Mouse (Mus musculus) liver, embryonic 15.5 days (tissue): ENCODE measurements around the gene Tas2r143. TPM values are rescaled to one million over a fixed set of nuclear protein-coding genes. Genes with fewer than 3 reads are reported as not detected.

ENCODE experiments used
- ATAC-seq: fragments of 200-750 bp; cut with Nextera tagmentation; 2 replicates; pipeline ENCODE4 v1.8.0; 2017; ENCODE audit warnings: moderate number of reproducible peaks, mild to moderate bottlenecking, moderate library complexity; ENCODE audit not compliant: insufficient read depth
- H3K27ac ChIP-seq: fragments of 300-500 bp; sonication (generic); replicated peaks from 2 replicates; pipeline ENCODE4 v1.5.1; 2015; ENCODE audit warnings: mild to moderate bottlenecking, inconsistent platforms
- H3K27me3 ChIP-seq: fragments of 300-500 bp; sonication (generic); 2 replicates; pipeline ENCODE4 v1.6.1; 2015; ENCODE audit warnings: mild to moderate bottlenecking, inconsistent platforms
- H3K36me3 ChIP-seq: fragments of 300-500 bp; sonication (generic); replicated peaks from 2 replicates; pipeline ENCODE4 v1.6.1; 2015; ENCODE audit warnings: moderate library complexity, mild to moderate bottlenecking, inconsistent platforms
- H3K4me1 ChIP-seq: fragments of 300-500 bp; sonication (generic); replicated peaks from 2 replicates; pipeline ENCODE4 v1.6.1; 2015; ENCODE audit warnings: inconsistent platforms
- H3K4me2 ChIP-seq: fragments of 300-500 bp; sonication (generic); 2 replicates; pipeline ENCODE4 v1.6.1; 2015; ENCODE audit warnings: moderate library complexity, mild to moderate bottlenecking, inconsistent platforms
- H3K4me3 ChIP-seq: fragments of 300-500 bp; sonication (generic); replicated peaks from 2 replicates; pipeline ENCODE4 v1.5.1; 2015; ENCODE audit warnings: mild to moderate bottlenecking, inconsistent platforms
- H3K9ac ChIP-seq: fragments of 300-500 bp; sonication (generic); 2 replicates; pipeline ENCODE4 v1.6.1; 2015; ENCODE audit warnings: moderate library complexity, mild to moderate bottlenecking, inconsistent platforms
- H3K9me3 ChIP-seq: fragments of 300-500 bp; sonication (generic); replicated peaks from 2 replicates; pipeline ENCODE4 v1.6.1; 2016; ENCODE audit warnings: inconsistent platforms
- WGBS: fragments of 180-500 bp; shearing (Covaris S2); methylation state at CpG from one replicate; pipeline ENCODE4 v1.1.7; 2015; ENCODE audit warnings: mixed read lengths; ENCODE audit not compliant: insufficient replicate concordance; 5-methylcytosine and 5-hydroxymethylcytosine counted together
- polyA plus RNA-seq: library from polyadenylated mRNA; unstranded; fragments of >200 nt; fragmentation: Nextera tagmentation; extraction: Ambion mirVana; gene quantifications from 2 replicates; pipeline ENCODE4 v1.2.1, GENCODE M21; 2015

Gene Tas2r143
- not detected in 2 replicates for polyA plus RNA-seq

- H3K4me2 ChIP-seq: no peak within 1 kb of the TSS
- H3K4me1 ChIP-seq: no peaks in the 10 kb centered on the region
- H3K9ac ChIP-seq: no peak within 1 kb of the TSS
- H3K9me3 ChIP-seq: no peaks in the 10 kb centered on the region
- no peak for ATAC-seq
- no peak within 1 kb of the TSS for H3K4me3 ChIP-seq
- WGBS: 68% methylated on average over 1 of the region's 1 CpGs
- H3K36me3 ChIP-seq: no peaks in the 10 kb centered on the region
- no peaks in the 10 kb centered on the region for H3K27me3 ChIP-seq
- no peak within 1 kb of the TSS for H3K27ac ChIP-seq
Measured at GRCm38 (mm10) chr6:42399938-42400337, at the start of gene Tas2r143. Tas2r143 (plus strand) TSS chr6:42400238.

- Histone ChIP-seq H3K9me3 (no peaks in the 10 kb centered on the region), H3K4me2 (peak overlapping the region; percentile 80), H3K27me3 (peaks cover 15% of the 10 kb centered on the region; the same call in 1 of the 2 replicates), H3K27ac (peak overlapping the region; percentile 30), H3K4me3 (peak overlapping the region; percentile 66), H3K9ac (peak overlapping the region; percentile 64; the same call in 1 of the 2 replicates), H3K36me3 (0 out of 2 replicates have a peak, but pooled peaks cover 13% of the 10 kb centered on the region), H3K4me1 (peaks cover 52% of the 10 kb centered on the region)
- ATAC-seq: no peak
- WGBS: 21% methylated on average over 13 of the region's 13 CpGs
Measured at GRCm38 (mm10) chr6:42350968-42351775, 48.9 kb upstream of the Tas2r143 start.

- 32% methylated on average over 7 of the region's 7 CpGs for WGBS
- ATAC-seq: no peak
- peak overlapping the region; percentile 80 for H3K4me2 ChIP-seq
- H3K36me3 ChIP-seq: peaks cover 20% of the 10 kb centered on the region; the same call in 1 of the 2 replicates
- peak overlapping the region; percentile 45 for H3K27ac ChIP-seq
- peak overlapping the region; percentile 66 for H3K4me3 ChIP-seq
- H3K27me3 ChIP-seq: peaks cover 15% of the 10 kb centered on the region; the same call in 1 of the 2 replicates
- peak overlapping the region; percentile 64; the same call in 1 of the 2 replicates for H3K9ac ChIP-seq
- H3K4me1 ChIP-seq: peaks cover 52% of the 10 kb centered on the region
- H3K9me3 ChIP-seq: no peaks in the 10 kb centered on the region
Measured at GRCm38 (mm10) chr6:42351776-42352485, 48.1 kb upstream of the Tas2r143 start.

GRCm38 (mm10) chr6:42352486-42352846, 47.6 kb upstream of the Tas2r143 start:
- Histone ChIP-seq H3K9ac (no peak overlapping the region), H3K36me3 (peaks cover 25% of the 10 kb centered on the region), H3K4me2 (peak overlapping the region; percentile 80), H3K27me3 (peaks cover 15% of the 10 kb centered on the region; the same call in 1 of the 2 replicates), H3K4me3 (peak overlapping the region; percentile 66), H3K9me3 (no peaks in the 10 kb centered on the region), H3K27ac (peak overlapping the region; percentile 54), H3K4me1 (peaks cover 52% of the 10 kb centered on the region)
- 21% methylated on average over 1 of the region's 1 CpGs for WGBS
- ATAC-seq: no peak

- ATAC-seq: no peak
- peaks cover 32% of the 10 kb centered on the region for H3K36me3 ChIP-seq
- H3K4me2 ChIP-seq: peak overlapping the region; percentile 80
- peaks cover 52% of the 10 kb centered on the region for H3K4me1 ChIP-seq
- H3K27me3 ChIP-seq: peaks cover 15% of the 10 kb centered on the region; the same call in 1 of the 2 replicates
- peak overlapping the region; percentile 66; the same call in 1 of the 2 replicates for H3K4me3 ChIP-seq
- no peak overlapping the region for H3K9ac ChIP-seq
- H3K27ac ChIP-seq: peak overlapping the region; percentile 54
- no peaks in the 10 kb centered on the region for H3K9me3 ChIP-seq
- 10% methylated on average over 8 of the region's 8 CpGs for WGBS
Measured at GRCm38 (mm10) chr6:42353180-42353579, 46.9 kb upstream of the Tas2r143 start.

GRCm38 (mm10) chr6:42354076-42355019, 45.7 kb upstream of the Tas2r143 start:
- Histone ChIP-seq H3K4me1 (peaks cover 43% of the 10 kb centered on the region), H3K4me3 (0 out of 2 replicates have a peak overlapping the region, but pooled peaks have one; percentile 3), H3K4me2 (peak overlapping the region; percentile 38; the same call in 1 of the 2 replicates), H3K27me3 (peaks cover 13% of the 10 kb centered on the region; the same call in 1 of the 2 replicates), H3K9me3 (no peaks in the 10 kb centered on the region), H3K36me3 (peaks cover 41% of the 10 kb centered on the region), H3K27ac (peak overlapping the region; percentile 38; the same call in 1 of the 2 replicates), H3K9ac (no peak overlapping the region)
- ATAC-seq: no peak
- WGBS: 14% methylated on average over 11 of the region's 11 CpGs

- H3K27me3 ChIP-seq: peaks cover 4% of the 10 kb centered on the region; the same call in 1 of the 2 replicates
- H3K9me3 ChIP-seq: no peaks in the 10 kb centered on the region
- WGBS: 73% methylated on average over 6 of the region's 6 CpGs
- H3K9ac ChIP-seq: no peak overlapping the region
- H3K4me1 ChIP-seq: peaks cover 40% of the 10 kb centered on the region
- no peak overlapping the region for H3K4me3 ChIP-seq
- no peak overlapping the region for H3K27ac ChIP-seq
- no peak for ATAC-seq
- peaks cover 49% of the 10 kb centered on the region for H3K36me3 ChIP-seq
- H3K4me2 ChIP-seq: no peak overlapping the region
Measured at GRCm38 (mm10) chr6:42355366-42355765, 44.7 kb upstream of the Tas2r143 start.

GRCm38 (mm10) chr6:42355794-42356600, 44.0 kb upstream of the Tas2r143 start:
- WGBS: 78% methylated on average over 13 of the region's 13 CpGs
- Histone ChIP-seq H3K36me3 (peaks cover 55% of the 10 kb centered on the region), H3K27ac (no peak overlapping the region), H3K4me3 (no peak overlapping the region), H3K27me3 (no peaks in the 10 kb centered on the region), H3K4me1 (peaks cover 35% of the 10 kb centered on the region), H3K9ac (no peak overlapping the region), H3K4me2 (no peak overlapping the region), H3K9me3 (no peaks in the 10 kb centered on the region)
- ATAC-seq: no peak

- no peak for ATAC-seq
- peaks cover 55% of the 10 kb centered on the region for H3K36me3 ChIP-seq
- WGBS: 67% methylated on average over 5 of the region's 5 CpGs
Measured at GRCm38 (mm10) chr6:42356913-42357312, 43.1 kb upstream of the Tas2r143 start.

GRCm38 (mm10) chr6:42357901-42358300, 42.1 kb upstream of the Tas2r143 start:
- H3K4me3 ChIP-seq: no peak overlapping the region
- peaks cover 25% of the 10 kb centered on the region for H3K4me1 ChIP-seq
- no peaks in the 10 kb centered on the region for H3K9me3 ChIP-seq
- H3K27me3 ChIP-seq: no peaks in the 10 kb centered on the region
- no peak overlapping the region for H3K9ac ChIP-seq
- no peak overlapping the region for H3K27ac ChIP-seq
- no peak overlapping the region for H3K4me2 ChIP-seq
- no peak for ATAC-seq
- 71% methylated on average over 6 of the region's 6 CpGs for WGBS
- peaks cover 55% of the 10 kb centered on the region for H3K36me3 ChIP-seq

More at GRCm38 (mm10) chr6:42356913-42357312, 43.1 kb upstream of the Tas2r143 start:
- no peak overlapping the region for H3K4me2 ChIP-seq
- no peaks in the 10 kb centered on the region for H3K27me3 ChIP-seq
- no peak overlapping the region for H3K27ac ChIP-seq
- no peak overlapping the region for H3K4me3 ChIP-seq
- H3K4me1 ChIP-seq: peaks cover 26% of the 10 kb centered on the region
- H3K9ac ChIP-seq: no peak overlapping the region
- no peaks in the 10 kb centered on the region for H3K9me3 ChIP-seq
